Mouse (Mus musculus) pancreas, adult 10 weeks (tissue): ENCODE measurements around the gene Pdss2. TPM values are rescaled to one million over a fixed set of nuclear protein-coding genes. Genes with fewer than 3 reads are reported as not detected.

ENCODE experiments used
- polyA plus RNA-seq: library from polyadenylated mRNA; stranded (reverse); fragments of 350-450 nt; fragmentation: Illumina TruSeq; extraction: RNeasy Lipid Tissue Mini Kit (QIAGEN cat#74804); gene quantifications from one replicate; pipeline ENCODE4 v1.2.3, GENCODE M21; 2015; ENCODE audit warnings: low read depth, low replicate concordance; ENCODE audit not compliant: insufficient read depth

Gene Pdss2
- polyA plus RNA-seq: 1.8 TPM

GRCm38 (mm10) chr10:43220910-43221625 is at the start of gene Pdss2:
Gene Pdss2, plus strand, starts transcription at chr10:43221486.

GRCm38 (mm10) chr10:43174326-43175155 is 46.7 kb upstream of the Pdss2 start, which contains the start of the genes Sobp and 9030612E09Rik:
Gene Sobp, minus strand, starts transcription at chr10:43174530.
Gene 9030612E09Rik, plus strand, starts transcription at chr10:43174704.

GRCm38 (mm10) chr10:43478751-43479435 is 257.6 kb downstream of the Pdss2 start, which contains the start of gene Bend3:
Gene Bend3, plus strand, starts transcription at chr10:43478831.

Other genes starting within 250 kb of the Pdss2 start
- 1.0 TPM for gene Sobp, start 47.0 kb upstream of the Pdss2 start, polyA plus RNA-seq
- 0.59 TPM for gene 9030612E09Rik, start 46.8 kb upstream of the Pdss2 start, polyA plus RNA-seq